Mouse (Mus musculus) lung, postnatal 10 days (tissue): ENCODE measurements around the gene Atg9a.
A peak's percentile ranks its signal among the peaks of the same experiment; 100 is the strongest.

Experiments used
- DNase-seq: peaks from one replicate; pipeline ENCODE4 v3.0.0; 2021

Gene Atg9a

GRCm38 (mm10) chr1:75168093-75168471 lies 23.9 kb downstream of the Atg9a start:
- no peak for DNase-seq

- DNase-seq = no peak
These were observed 31.8 kb downstream of the Atg9a start for GRCm38 (mm10) chr1:75160256-75160617.

DNA sequence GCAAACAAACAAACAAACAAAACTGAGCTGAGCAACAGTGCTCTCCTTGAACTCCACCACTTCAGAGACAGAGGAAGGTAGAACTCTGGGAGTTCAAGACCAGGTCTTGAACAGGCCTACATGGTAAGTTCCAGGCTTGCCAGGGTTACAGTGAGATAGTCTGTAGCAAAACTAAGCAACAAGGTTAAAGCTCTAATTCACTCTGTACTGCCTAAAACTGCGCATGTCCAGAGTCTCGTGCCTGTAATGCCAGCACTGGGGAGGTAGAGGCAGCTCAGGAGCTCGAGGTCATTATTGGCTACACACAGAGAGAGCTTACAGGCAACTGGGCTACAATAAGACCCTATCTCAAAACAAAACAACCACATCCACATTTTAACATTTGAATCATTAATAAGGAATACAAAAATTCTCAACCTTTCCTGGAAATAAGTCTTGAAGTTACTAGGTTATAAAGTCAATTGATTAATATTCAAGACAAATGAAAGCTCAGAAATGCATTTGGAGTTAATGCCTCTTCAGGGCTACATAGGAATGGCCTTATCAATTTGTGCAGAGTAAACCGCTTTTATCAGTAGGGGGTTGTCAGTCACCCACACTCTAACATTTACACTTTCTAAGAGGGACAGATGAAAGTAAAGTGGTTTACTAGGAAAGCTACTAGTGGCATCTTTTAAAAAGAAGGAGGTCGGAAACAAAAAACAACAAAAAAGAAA lies 32.3 kb downstream of the Atg9a start:
- DNase-seq = no peak

- no peak for DNase-seq
These were observed 33.0 kb downstream of the Atg9a start for GRCm38 (mm10) chr1:75158990-75159389.

DNA sequence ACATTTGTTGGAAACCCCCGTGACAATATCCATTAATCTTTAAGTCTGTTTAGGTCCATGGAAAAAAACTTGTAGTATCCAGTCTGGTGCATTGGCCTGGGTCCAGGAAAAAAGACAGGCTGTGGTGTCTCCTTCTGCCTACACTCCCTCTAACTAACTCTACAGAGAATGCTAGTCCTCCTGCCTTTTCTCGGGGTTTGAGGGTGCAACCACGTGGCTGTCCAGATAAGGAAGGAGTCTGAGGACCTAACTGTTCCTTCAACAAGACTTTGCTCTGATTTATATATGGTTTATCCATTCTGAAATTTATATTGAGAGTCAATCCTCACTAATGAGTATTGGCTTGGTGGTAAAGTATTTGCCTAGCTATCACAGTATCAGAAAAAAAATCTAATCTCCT lies 36.2 kb downstream of the Atg9a start:
- no peak for DNase-seq

GRCm38 (mm10) chr1:75148727-75149126 lies 43.3 kb downstream of the Atg9a start:
- DNase-seq = no peak

DNA sequence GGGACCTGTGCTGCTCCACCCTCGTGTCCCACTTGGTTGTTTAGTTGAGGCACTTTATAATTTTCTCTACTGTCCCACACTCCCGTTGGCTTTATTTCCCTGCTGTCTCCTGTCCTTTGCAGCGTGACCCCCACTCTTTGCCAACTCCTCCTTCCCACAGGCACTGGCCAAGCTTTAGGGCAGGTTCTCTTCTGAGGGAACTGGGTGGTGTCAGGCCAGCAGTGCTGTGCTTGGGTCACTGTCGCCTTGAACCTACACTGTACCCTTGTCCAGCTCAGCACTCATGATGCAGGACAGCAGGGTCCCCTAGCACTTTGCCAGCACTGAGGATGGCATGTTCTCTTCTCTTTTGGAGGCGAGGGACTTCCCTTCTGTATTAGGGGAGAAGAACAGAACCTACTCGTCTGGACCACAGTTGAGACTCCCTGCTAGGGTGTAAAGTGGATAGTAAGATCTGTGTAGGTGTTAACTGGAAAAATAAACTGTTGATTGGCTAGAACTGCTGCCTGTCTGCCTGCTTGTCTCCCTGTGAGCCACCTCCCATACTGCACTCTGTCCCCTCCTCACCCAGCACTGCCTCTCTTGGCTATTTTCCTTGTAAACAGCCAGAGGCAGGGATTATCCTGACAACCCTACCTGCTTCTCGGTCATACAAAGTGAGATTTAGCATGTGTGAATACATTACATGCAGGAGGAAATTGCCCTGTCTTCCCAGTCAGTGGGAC lies 44.4 kb downstream of the Atg9a start:
- DNase-seq = no peak

GRCm38 (mm10) chr1:75145589-75145988 lies 46.4 kb downstream of the Atg9a start:
- no peak for DNase-seq

- DNase-seq = peak; percentile 97
These were observed 49.4 kb downstream of the Atg9a start, which contains the start of the genes Cnppd1 and Retreg2 for GRCm38 (mm10) chr1:75142301-75143261. Gene Cnppd1 (minus strand): TSS chr1:75142711. Gene Retreg2 (plus strand): TSS chr1:75142778.

DNA sequence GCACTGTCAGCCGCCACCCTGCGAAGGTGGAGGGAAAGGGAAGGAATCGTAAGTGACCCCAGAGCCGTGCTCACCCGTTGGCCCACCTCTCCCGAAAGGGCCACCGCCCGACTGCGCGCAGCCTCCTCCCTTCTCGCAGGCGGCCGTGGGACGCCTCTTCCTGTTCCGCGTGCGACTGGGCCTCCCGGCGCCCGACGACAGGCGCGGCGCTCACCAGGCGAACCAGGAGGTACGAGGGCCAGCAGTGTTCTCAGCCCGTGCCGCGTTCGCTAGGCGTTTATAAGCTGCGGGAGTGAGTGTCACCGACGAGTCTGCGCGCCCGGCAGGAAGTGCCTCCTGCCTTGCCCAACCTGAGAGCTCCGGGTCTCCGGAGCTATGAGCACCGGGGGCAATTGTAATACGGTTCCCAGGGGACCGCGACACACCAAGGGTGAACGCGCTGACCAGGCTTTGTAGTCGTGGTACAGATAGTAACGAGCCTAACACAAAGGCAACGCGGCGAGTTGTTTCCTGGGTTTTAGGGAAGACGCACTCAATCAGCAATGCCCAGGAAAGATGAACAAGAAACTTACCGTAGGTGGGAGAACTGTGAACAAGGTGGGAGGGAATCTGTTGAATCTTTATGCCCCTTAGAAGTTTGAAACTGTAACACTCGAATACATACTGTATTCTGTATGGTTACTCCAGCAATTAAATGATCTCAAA lies 50.4 kb downstream of the Atg9a start:
- DNase-seq = peak; percentile 77

- peak; percentile 35 for DNase-seq
These were observed 51.3 kb downstream of the Atg9a start for GRCm38 (mm10) chr1:75140601-75141190.

DNA sequence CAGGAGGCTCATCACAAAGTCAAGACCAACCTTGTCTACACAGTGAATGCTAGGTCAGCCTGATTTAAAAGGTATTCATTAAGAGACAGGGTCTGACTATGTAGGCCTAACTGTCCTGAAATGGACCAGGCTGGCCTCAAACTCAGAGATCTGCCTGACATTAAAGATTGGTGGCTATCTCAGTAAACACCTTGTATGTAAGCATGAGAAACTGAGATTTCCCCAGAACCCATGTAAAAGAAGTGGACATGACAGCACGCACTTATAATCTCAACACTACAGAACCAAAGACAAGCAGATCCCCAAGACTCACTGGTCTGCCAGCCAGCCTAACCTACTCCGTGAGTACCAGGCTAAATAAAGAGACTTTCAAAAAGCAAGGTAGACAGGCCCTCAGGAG lies 53.5 kb downstream of the Atg9a start:
- no peak for DNase-seq

DNA sequence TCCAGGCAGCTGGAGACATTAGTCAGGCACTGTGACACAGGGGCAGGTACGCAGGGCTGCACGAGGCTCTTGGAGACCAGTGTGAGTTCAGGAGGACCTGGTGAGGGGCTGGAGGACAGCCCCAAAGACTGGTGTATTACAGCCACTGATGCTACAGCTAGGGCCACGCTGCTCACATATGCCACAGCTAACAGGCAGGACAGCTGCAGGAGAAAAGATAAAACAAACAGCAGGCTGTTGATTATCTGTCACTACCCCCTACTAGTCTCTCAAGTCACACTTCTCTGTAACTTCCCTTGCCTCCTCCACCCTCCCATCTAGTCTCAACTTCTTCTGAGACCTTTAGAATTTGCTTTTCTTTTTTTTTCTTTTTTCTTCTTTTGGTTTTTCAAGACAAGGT lies 55.3 kb downstream of the Atg9a start:
- DNase-seq = no peak

DNA sequence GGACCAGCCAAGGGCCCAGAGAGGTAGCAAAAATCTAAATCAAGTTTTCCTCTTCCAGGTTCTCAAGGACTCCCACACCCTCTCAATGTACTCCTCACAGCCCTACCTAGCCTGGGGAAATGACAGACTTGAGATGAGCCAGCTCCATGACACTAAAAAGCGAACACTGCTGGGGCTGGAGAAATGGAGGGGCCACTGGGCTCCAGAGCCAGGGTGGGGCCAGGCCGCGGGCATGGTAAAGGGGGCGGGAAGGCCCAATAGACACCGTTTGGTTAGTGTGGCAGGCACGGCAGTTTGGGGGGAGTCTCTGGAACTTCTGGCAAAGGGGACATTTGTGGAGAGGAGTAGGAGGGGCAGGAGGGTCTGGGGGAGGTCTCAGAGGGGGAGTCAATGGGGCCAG lies 55.7 kb downstream of the Atg9a start:
- no peak for DNase-seq

- DNase-seq = no peak
These were observed 58.4 kb downstream of the Atg9a start, which contains the start of gene Slc23a3 for GRCm38 (mm10) chr1:75133421-75134207. Gene Slc23a3 (minus strand): TSS chr1:75133890.
